Mouse (Mus musculus) adrenal gland, postnatal 25 days (tissue): Measurements from ENCODE around the gene Pcyt1a. TPM values are rescaled to one million over a fixed set of nuclear protein-coding genes. Genes with fewer than 3 reads are reported as not detected.
"Not testable (repeated sequence)": the region's sequence is repeated elsewhere in the genome, so short reads cannot be mapped to it uniquely, and the experiment has no call there.

Source experiments
- DNase-seq: peaks from one replicate; pipeline ENCODE4 v3.0.0; 2021; ENCODE audit warnings: mixed read lengths
- total RNA-seq: library from RNA; stranded (reverse); gene quantifications from 2 replicates; pipeline ENCODE4 v1.2.3, GENCODE M21; 2021

The Pcyt1a gene
- total RNA-seq, 1 experiment from 2014 or later = 100 TPM

- no peak for DNase-seq
These were observed 3.3 kb downstream of the Pcyt1a start for GRCm38 (mm10) chr16:32434066-32434465.

GRCm38 (mm10) chr16:32434691-32435090 is 4.0 kb downstream of the Pcyt1a start:
- DNase-seq = no peak

GRCm38 (mm10) chr16:32436657-32437056 is 5.9 kb downstream of the Pcyt1a start:
- no peak for DNase-seq

GRCm38 (mm10) chr16:32437266-32437665 is 6.5 kb downstream of the Pcyt1a start:
- DNase-seq = no peak

GRCm38 (mm10) chr16:32441432-32441831 is 10.7 kb downstream of the Pcyt1a start:
- no peak for DNase-seq

GRCm38 (mm10) chr16:32444615-32445014 is 13.9 kb downstream of the Pcyt1a start:
- not testable (repeated sequence) for DNase-seq

- no peak for DNase-seq
These were observed 14.8 kb downstream of the Pcyt1a start for GRCm38 (mm10) chr16:32445558-32445957.

GRCm38 (mm10) chr16:32446563-32447138 is 15.9 kb downstream of the Pcyt1a start:
- DNase-seq = no peak

- DNase-seq = no peak
These were observed 18.9 kb downstream of the Pcyt1a start for GRCm38 (mm10) chr16:32449665-32450064.

- DNase-seq = no peak
These were observed 19.4 kb downstream of the Pcyt1a start for GRCm38 (mm10) chr16:32450133-32450532.

GRCm38 (mm10) chr16:32453102-32453501 is 22.4 kb downstream of the Pcyt1a start:
- no peak for DNase-seq

GRCm38 (mm10) chr16:32454646-32455045 is 23.9 kb downstream of the Pcyt1a start:
- no peak for DNase-seq

- DNase-seq = no peak
These were observed 25.4 kb downstream of the Pcyt1a start for GRCm38 (mm10) chr16:32456086-32456485.

- no peak for DNase-seq
These were observed 26.0 kb downstream of the Pcyt1a start for GRCm38 (mm10) chr16:32456761-32457160.

- DNase-seq = peak; percentile 34
These were observed 27.1 kb downstream of the Pcyt1a start for GRCm38 (mm10) chr16:32457589-32458386.

- no peak for DNase-seq
These were observed 29.8 kb downstream of the Pcyt1a start for GRCm38 (mm10) chr16:32460518-32460917.

GRCm38 (mm10) chr16:32461713-32462112 is 31.0 kb downstream of the Pcyt1a start:
- no peak for DNase-seq

- DNase-seq = no peak
These were observed 32.2 kb downstream of the Pcyt1a start for GRCm38 (mm10) chr16:32462950-32463349.

- DNase-seq = no peak
These were observed 32.7 kb downstream of the Pcyt1a start for GRCm38 (mm10) chr16:32463426-32463825.

GRCm38 (mm10) chr16:32464908-32465307 is 34.2 kb downstream of the Pcyt1a start:
- DNase-seq = no peak

GRCm38 (mm10) chr16:32468488-32468887 is 37.8 kb downstream of the Pcyt1a start:
- no peak for DNase-seq

- no peak for DNase-seq
These were observed 38.8 kb downstream of the Pcyt1a start for GRCm38 (mm10) chr16:32469404-32470105.
